Mouse (Mus musculus) cerebellum, adult 11 months (tissue): ENCODE results near the gene Cacng2.
"Not testable (repeated sequence)": the region's sequence is repeated elsewhere in the genome, so short reads cannot be mapped to it uniquely, and the experiment has no call there.

Experiments
- DNase-seq: peaks from one replicate; pipeline ENCODE4 v3.0.0; 2022

The Cacng2 gene

GRCm38 (mm10) chr15:78081384-78081783, 38.4 kb downstream of the Cacng2 start:
- no peak for DNase-seq

- DNase-seq = no peak
These were observed 39.5 kb downstream of the Cacng2 start for GRCm38 (mm10) chr15:78080326-78080725.

DNA sequence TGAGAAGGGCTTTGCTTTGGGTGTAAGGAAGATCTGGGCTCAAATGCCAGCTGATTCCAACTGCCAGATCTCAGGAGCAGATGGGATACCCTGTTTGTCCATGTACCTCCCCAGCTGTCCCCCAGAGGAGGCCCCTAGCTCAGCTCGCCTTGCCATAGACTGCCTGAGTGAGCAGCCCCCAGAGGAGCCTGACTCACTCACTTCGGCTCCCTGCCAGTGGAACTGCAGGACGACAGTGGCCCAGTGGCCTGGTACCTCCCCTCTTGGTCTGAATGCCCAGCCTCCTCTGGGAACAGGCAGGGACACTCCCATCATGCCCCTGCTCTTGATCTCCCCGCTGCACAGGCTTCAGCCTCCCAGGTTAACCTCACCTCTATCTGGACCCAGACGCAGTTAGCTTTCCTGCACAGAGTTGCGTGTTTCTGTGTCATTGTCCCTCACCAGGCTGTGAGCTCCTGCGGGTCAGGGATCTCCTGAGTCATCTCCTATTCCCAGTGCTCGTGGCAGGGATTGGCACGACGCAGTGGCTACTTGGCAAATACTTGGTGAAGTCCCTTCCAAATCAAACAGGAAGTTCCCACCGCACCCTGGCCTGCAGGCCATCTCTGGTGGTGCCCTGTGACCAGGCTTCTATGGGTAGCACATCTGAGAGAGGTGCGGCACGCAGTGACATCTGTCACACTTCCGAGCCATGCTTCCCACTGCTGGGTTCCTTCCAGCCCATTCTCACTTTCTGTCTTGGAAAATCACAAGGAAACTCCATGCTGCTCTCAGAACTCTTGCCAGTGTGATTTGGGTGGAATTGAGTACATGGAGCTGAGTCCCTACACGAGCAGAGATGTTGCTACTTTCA, 40.8 kb downstream of the Cacng2 start:
- DNase-seq = peak; percentile 57

DNA sequence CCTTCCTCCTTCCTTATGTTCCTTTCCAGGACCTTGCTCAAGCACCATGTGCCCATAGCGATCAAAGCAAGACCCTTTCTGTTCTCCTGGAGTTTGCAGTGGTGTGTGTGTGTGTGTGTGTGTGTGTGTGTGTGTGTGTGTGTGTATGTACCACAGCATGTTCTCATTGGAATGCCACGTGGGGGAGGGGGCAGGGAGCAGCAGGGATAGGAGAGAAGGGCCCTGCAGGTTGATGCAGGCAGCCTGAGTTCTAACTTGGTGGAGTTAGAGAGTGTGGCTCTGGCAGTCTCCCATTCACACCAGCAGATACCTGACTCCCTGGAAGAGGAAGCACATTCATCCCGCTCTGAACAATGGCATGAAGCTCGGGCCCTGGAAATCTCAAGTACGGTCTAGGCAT, 41.6 kb downstream of the Cacng2 start:
- DNase-seq = no peak

GRCm38 (mm10) chr15:78075921-78076320, 43.9 kb downstream of the Cacng2 start:
- no peak for DNase-seq

- no peak for DNase-seq
These were observed 46.7 kb downstream of the Cacng2 start for GRCm38 (mm10) chr15:78073109-78073508.

DNA sequence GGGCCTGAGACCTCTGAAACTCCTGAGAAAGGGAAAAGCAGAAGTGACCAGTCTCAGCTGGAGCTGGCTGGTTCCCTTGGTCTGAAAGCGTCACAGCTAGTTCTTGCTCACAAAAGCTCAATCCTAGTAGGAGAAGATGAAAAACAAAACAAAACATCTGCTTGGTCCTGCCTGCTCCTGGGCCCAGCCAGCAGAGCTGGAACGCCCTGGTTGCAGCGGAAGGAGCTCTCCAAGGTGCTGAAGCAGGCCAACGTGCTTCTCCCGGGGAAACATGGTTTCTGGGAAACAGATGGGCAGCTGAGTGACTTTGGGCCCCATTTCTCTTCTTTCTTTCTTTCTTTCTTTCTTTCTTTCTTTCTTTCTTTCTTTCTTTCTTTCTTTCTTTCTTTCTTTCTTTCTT, 53.4 kb downstream of the Cacng2 start:
- no peak for DNase-seq

- no peak for DNase-seq
These were observed 54.3 kb downstream of the Cacng2 start for GRCm38 (mm10) chr15:78065541-78065940.

- no peak for DNase-seq
These were observed 55.5 kb downstream of the Cacng2 start for GRCm38 (mm10) chr15:78064340-78064739.

GRCm38 (mm10) chr15:78062467-78062866, 57.4 kb downstream of the Cacng2 start:
- DNase-seq = no peak

GRCm38 (mm10) chr15:78056930-78057329, 62.9 kb downstream of the Cacng2 start:
- no peak for DNase-seq

GRCm38 (mm10) chr15:78050682-78051081, 69.1 kb downstream of the Cacng2 start:
- DNase-seq = no peak

- DNase-seq = no peak
These were observed 69.9 kb downstream of the Cacng2 start for GRCm38 (mm10) chr15:78049933-78050332.

DNA sequence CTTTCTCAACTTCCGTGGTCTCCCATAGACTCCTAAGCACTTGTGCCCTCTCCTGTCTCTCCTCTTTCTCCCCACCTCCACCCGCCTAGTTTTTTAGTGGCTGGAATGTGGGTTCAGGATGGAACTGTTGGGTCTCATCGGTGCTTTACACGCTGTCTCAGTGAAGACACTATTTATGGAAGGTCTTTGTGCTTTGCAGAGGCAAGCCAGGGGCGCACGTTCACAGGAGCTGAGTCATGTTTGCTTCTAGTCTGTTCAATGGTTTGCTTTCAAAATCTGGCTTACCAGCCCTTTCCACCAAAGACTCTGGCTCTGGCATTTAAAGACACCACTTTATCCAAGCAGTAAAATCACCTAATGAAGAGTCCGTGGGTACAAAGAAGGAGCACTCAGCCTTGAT, 74.0 kb downstream of the Cacng2 start:
- DNase-seq = no peak

- DNase-seq = no peak
These were observed 74.5 kb downstream of the Cacng2 start for GRCm38 (mm10) chr15:78045314-78045713.

- no peak for DNase-seq
These were observed 75.0 kb downstream of the Cacng2 start for GRCm38 (mm10) chr15:78044826-78045225.

- no peak for DNase-seq
These were observed 77.1 kb downstream of the Cacng2 start for GRCm38 (mm10) chr15:78042706-78043105.

DNA sequence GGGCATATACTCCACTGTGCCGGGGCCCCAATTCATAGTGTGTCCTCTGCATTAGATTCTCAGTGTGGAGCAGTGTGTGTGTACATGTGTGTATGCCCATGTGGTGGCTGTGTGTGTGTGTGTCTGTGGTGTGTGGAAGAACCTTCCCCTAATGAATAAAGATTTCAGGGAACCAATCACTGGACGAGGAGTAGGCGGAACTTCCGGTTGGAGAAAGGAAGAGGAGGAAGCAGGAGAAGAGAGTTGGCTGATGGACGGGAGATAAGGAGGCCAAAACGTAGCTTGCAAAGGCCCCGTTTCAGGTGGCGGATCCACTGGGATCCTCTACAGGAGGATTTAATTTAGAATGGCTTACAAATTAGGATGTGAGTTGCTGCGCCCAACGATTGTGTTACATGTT, 82.2 kb downstream of the Cacng2 start:
- DNase-seq = no peak

- peak; percentile 93 for DNase-seq
These were observed 83.2 kb downstream of the Cacng2 start for GRCm38 (mm10) chr15:78036586-78036985.

DNA sequence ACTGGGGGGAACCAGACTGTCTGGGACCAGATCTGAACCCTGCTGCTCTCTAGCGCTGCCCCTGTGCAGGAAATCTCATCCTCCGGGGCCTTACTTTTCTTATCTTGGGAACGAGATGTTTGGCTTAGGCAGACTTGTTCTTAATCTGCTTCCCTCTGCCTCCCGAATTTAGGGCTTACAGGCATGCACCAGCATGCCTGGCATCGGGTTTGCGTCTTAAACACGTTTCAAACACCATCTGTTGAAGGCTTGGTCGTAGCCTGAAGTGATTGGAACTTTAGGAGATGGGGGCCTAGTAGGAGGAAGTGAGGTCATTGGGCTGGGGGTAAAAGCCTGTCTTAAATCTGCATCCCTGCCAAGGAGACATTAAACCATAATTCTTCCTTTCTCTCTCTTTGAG, 89.9 kb downstream of the Cacng2 start:
- DNase-seq = no peak

GRCm38 (mm10) chr15:78026521-78026920, 93.3 kb downstream of the Cacng2 start:
- DNase-seq = no peak

GRCm38 (mm10) chr15:78024211-78024610, 95.6 kb downstream of the Cacng2 start:
- no peak for DNase-seq

DNA sequence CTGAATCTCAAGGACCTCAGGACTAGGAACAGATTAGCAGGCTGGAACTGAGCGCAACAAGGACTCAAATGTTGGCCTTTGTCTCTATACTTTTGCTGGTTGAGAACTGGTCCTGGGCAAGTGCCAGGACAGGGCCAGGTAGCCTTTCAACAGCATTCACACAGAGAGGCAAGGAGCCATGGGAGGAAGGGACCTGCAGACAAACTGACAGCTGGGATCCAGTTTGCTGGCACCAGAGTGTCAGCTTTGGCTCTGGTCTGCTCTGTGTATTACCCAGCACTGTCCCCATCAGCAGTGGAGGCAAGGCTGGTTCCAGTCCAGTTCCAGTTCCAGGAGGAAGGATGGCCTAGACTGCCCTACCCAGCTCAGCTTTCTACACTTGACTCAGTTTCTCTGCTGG, 105.8 kb downstream of the Cacng2 start:
- DNase-seq = peak; percentile 40

DNA sequence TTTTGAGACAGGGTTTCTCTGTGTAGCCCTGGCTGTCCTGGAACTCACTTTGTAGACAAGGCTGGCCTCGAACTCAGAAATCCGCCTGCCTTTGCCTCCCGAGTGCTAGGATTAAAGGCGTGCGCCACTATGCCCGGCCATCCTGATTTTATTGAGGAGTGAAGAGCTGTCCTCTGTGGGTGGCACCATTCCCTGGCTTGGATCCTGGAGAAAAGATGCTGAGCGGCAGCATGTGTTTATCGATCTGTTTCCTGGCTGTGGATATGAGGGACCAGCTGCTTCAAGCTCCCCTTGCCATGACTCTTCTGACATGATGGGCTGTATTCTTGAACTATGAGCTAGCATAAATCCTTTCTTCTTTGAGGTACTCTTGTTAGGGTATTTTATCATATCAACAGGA, 111.6 kb downstream of the Cacng2 start:
- DNase-seq = not testable (repeated sequence)

- peak; percentile 38 for DNase-seq
These were observed 115.9 kb downstream of the Cacng2 start for GRCm38 (mm10) chr15:78003929-78004328.
